Mouse (Mus musculus): ENCODE results near the gene Sgca. TPM values are rescaled to one million over a fixed set of nuclear protein-coding genes. Genes with fewer than 3 reads are reported as not detected.

Gene Sgca
- 10.9 and 13.0 TPM in 2 replicates for polyA plus RNA-seq (2015; fragmentation: Nextera tagmentation; extraction: Ambion mirVana)

DNA sequence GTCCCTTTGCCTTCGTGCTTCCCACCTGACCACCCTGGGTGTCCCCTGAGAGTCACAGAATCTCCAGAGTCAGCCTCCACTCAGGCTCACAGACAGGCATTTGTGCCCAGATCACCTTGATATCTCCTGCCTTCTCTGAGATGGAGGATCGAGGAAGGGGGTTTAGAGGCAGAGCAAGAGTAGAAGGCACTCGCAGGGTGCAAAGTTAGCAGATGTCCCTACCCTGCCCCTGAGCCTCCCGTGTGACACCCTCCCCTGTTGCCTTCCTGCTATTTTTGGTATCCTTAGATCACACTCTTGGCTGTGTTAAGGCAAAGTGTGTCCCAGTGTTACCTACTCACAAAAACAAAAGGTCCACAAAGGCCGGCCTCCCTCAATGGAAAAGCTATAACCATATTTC is at the start of gene Sgca:
Gene Sgca, minus strand, starts transcription at position 129 of the 400 bp plus-strand sequence.

GRCm38 (mm10) chr11:95009629-95010014 is 33.5 kb upstream of the Sgca start, which contains the start of gene Samd14:
Gene Samd14, plus strand, starts transcription at chr11:95009879.

DNA sequence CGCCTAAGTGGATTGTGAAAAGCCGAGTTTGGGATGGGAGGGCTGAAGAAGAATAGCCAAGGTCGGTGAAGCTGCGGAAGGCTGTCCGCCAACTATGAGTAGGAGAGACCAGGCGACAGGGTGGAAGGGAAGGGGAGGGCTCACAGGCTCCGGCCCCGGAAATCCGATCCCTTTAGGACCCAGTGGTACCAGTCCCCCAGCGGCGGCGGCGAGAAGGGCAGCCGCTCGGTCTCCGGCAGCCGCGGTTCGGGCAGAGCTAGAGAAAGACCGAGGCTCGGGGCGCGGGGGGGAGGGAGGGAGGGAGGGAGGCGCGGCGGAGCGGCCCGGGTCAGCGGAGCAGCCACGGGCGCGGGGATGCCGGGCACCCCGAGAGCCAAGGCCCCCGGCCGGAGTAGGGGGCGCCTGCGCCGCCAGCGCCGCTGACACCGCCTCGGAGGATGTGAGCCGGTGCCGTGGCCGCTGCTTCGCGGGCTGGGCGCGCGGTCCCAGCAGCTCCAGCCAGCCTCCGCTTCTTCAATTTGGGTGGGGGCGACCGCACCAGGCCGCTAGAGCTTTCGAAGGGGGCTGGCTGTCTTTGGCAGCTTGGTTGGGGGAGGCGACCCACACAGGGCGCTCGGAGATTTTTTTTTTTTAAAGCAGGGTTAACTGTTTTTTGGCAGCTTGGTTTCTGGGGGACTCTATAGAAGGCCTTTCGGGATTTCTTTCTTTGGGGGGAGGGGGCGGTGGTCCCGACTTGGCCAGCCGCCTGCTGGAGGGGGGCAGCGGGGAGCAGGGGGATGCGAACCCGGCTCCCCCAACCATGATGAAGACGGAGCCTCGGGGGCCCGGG is 14.8 kb upstream of the Sgca start, which contains the start of gene Ppp1r9b:
Gene Ppp1r9b, plus strand, starts transcription at position 287 of the 829 bp plus-strand sequence.

DNA sequence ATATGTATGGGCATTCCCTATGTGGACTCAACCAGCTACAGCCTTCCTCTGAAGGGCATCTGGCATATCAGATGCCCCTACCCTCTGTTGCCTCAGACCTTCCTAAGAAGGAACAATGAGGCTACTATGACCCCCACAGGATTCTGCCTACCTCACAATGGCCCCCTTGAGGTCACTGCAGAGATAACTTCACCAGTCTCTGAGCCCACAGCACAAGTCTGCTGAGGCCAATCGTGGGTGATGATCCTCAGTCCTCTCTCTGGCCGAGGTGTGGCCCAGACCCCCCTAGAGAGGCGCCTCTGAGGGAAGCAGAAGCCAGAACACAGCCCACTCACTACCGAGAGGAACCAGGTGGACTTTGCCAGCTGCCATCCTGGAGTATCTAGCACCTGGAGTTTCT is 8.7 kb downstream of the Sgca start, which contains the start of gene Hils1:
Gene Hils1, plus strand, starts transcription at position 175 of the 400 bp plus-strand sequence.

GRCm38 (mm10) chr11:94936045-94936444 is 40.1 kb downstream of the Sgca start, which contains the start of gene Col1a1:
Gene Col1a1, plus strand, starts transcription at chr11:94936224.

Other genes starting within 250 kb of the Sgca start
- gene Cdc34b, start 234.5 kb downstream of the Sgca start, polyA plus RNA-seq (2015; fragmentation: Nextera tagmentation; extraction: Ambion mirVana), result 0.11 TPM in 1 of 2 replicates, not detected in the other
- not detected in 2 replicates for gene Tmem92, start 193.6 kb downstream of the Sgca start, polyA plus RNA-seq (2015; fragmentation: Nextera tagmentation; extraction: Ambion mirVana)
- gene Col1a1, start 40.1 kb downstream of the Sgca start, polyA plus RNA-seq (2015; fragmentation: Nextera tagmentation; extraction: Ambion mirVana), result 2,994 and 3,648 TPM in 2 replicates
- not detected in 2 replicates for gene Hils1, start 8.7 kb downstream of the Sgca start, polyA plus RNA-seq (2015; fragmentation: Nextera tagmentation; extraction: Ambion mirVana)
- gene Ppp1r9b, start 14.7 kb upstream of the Sgca start, polyA plus RNA-seq (2015; fragmentation: Nextera tagmentation; extraction: Ambion mirVana), result 5.6 TPM in 2 replicates
- 7.9 and 8.4 TPM in 2 replicates for gene Samd14, start 33.6 kb upstream of the Sgca start, polyA plus RNA-seq (2015; fragmentation: Nextera tagmentation; extraction: Ambion mirVana)
- 29.9 and 31.1 TPM in 2 replicates for gene Pdk2, start 65.0 kb upstream of the Sgca start, polyA plus RNA-seq (2015; fragmentation: Nextera tagmentation; extraction: Ambion mirVana)
- gene Itga3, start 100.5 kb upstream of the Sgca start, polyA plus RNA-seq (2015; fragmentation: Nextera tagmentation; extraction: Ambion mirVana), result 36.0 and 41.2 TPM in 2 replicates
- 0.30 and 0.34 TPM in 2 replicates for gene Dlx3, start 143.8 kb upstream of the Sgca start, polyA plus RNA-seq (2015; fragmentation: Nextera tagmentation; extraction: Ambion mirVana)
- gene Dlx4, start 169.9 kb upstream of the Sgca start, polyA plus RNA-seq (2015; fragmentation: Nextera tagmentation; extraction: Ambion mirVana), result 0.11 and 0.16 TPM in 2 replicates

All from urinary bladder, postnatal 0 days (tissue).